Mouse (Mus musculus) olfactory bulb, adult 2 months (tissue): ENCODE results near the gene Fam160a1.

Source experiments
- CTCF ChIP-seq: fragments of 200-500 bp; IDR thresholded peaks from 2 replicates; pipeline ENCODE4 v1.5.1; 2012; ENCODE audit warnings: low read depth, mild to moderate bottlenecking, low read length, moderate library complexity; ENCODE audit not compliant: insufficient read depth
- POLR2A ChIP-seq: fragments of 200-500 bp; IDR thresholded peaks from 2 replicates; pipeline ENCODE4 v1.6.1; 2012; ENCODE audit warnings: mild to moderate bottlenecking, low read depth, low read length, moderate library complexity; ENCODE audit not compliant: insufficient read depth

DNA sequence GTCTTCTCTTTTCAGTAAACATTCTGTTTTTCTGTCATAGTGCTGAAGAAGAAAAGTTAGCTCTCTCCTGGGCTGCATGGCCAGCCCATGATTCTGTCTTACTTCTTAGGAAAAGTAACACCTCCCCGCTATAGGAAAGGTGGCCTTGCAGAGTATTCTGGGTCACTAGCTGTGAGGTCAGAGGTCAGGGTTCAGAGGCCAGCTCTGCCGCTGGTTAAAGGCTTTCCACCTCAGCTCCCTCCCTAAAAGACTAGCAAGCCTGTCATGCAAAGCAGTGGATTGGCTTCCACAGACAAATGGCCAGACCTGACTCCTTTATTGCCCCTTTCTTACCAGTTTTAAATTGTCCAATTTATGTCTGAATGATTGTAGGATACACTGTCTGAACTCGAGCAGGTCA lies 46.9 kb upstream of the Fam160a1 start:
- TF ChIP-seq CTCF (no peak), POLR2A (no peak)
